Mouse (Mus musculus) CH12.LX (cell line): ENCODE measurements at regions not wholly inside any gene's neighbourhood (a gene's known extent, or its start where the extent isn't known, plus 50 kb on each side); places are given as distances from the start of the nearest gene placed in this dataset.

ENCODE experiments used
- DNase-seq: peaks from one replicate; pipeline ENCODE4 v3.0.0-alpha.2; 2013; ENCODE audit errors: extremely low read depth
- H3K27ac ChIP-seq: 2 replicates; pipeline ENCODE4 v1.5.1; 2012; ENCODE audit warnings: low read depth, mild to moderate bottlenecking, control low read depth, moderate library complexity; ENCODE audit not compliant: insufficient read depth
- H3K27me3 ChIP-seq: replicated peaks from 2 replicates; pipeline ENCODE3; 2012; ENCODE audit warnings: inconsistent platforms
- H3K36me3 ChIP-seq, 2 experiments: replicated peaks in 1 of 2; 2 replicates each; pipeline versions ENCODE3 to v1.6.1; 2012; ENCODE audit warnings: inconsistent platforms in 1 of 2, low read length in 1 of 2, mild to moderate bottlenecking in 1 of 2, mixed read lengths in 1 of 2, moderate library complexity in 1 of 2; ENCODE audit not compliant: control insufficient read depth in 1 of 2, insufficient read depth in 1 of 2
- H3K4me1 ChIP-seq, 2 experiments: 2 replicates each; pipeline ENCODE4 v1.6.1; 2012; ENCODE audit warnings: inconsistent platforms in 1 of 2, moderate library complexity in 1 of 2; ENCODE audit not compliant: insufficient read depth in 2 of 2, control insufficient read depth in 1 of 2
- H3K4me2 ChIP-seq: 2 replicates; pipeline ENCODE4 v1.6.1; 2012; ENCODE audit warnings: low read depth, mild to moderate bottlenecking, control low read depth; ENCODE audit not compliant: poor library complexity, insufficient read depth, severe bottlenecking
- H3K4me3 ChIP-seq, 3 experiments: fragments of 150-350 bp in 1 of 3; sonication (generic) in 1 of 3; replicated peaks in 1 of 3; 2 replicates each; pipeline versions ENCODE3 to v1.5.1; 2011 to 2012; ENCODE audit warnings: low read depth in 2 of 3, low read length in 2 of 3, mild to moderate bottlenecking in 2 of 3, moderate library complexity in 2 of 3, control low read depth in 1 of 3, improper control_type of control experiment in 1 of 3, inconsistent platforms in 1 of 3, mixed read lengths in 1 of 3; ENCODE audit not compliant: poor library complexity in 1 of 3
- H3K79me2 ChIP-seq: replicated peaks from 2 replicates; pipeline ENCODE4 v1.6.1; 2012; ENCODE audit warnings: mild to moderate bottlenecking, moderate library complexity; ENCODE audit not compliant: control insufficient read depth, poor library complexity, insufficient read depth, severe bottlenecking; ENCODE audit errors: extremely low read depth
- H3K9ac ChIP-seq: 2 replicates; pipeline ENCODE4 v1.6.1; 2012; ENCODE audit warnings: low read depth, mild to moderate bottlenecking, control low read depth, moderate library complexity; ENCODE audit not compliant: insufficient read depth
- H3K9me3 ChIP-seq: replicated peaks from 2 replicates; pipeline ENCODE3; 2012; ENCODE audit warnings: low read length, inconsistent platforms, mixed read lengths
- BHLHE40 ChIP-seq: IDR thresholded peaks from 2 replicates; pipeline ENCODE4 v1.6.1; 2011; ENCODE audit warnings: mild to moderate bottlenecking, low read depth, low read length, improper control_type of control experiment
- CHD2 ChIP-seq: IDR thresholded peaks from 2 replicates; pipeline ENCODE4 v1.6.1; 2011; ENCODE audit warnings: low read length, improper control_type of control experiment
- E2F4 ChIP-seq: IDR thresholded peaks from 2 replicates; pipeline ENCODE4 v1.6.1; 2011; ENCODE audit warnings: low read depth, low read length, improper control_type of control experiment; ENCODE audit not compliant: insufficient replicate concordance
- EP300 ChIP-seq: IDR thresholded peaks from 2 replicates; pipeline ENCODE4 v1.6.1; 2011; ENCODE audit warnings: low read length, improper control_type of control experiment
- HCFC1 ChIP-seq: IDR thresholded peaks from 2 replicates; pipeline ENCODE4 v1.6.1; 2012; ENCODE audit warnings: low read depth, mild to moderate bottlenecking, inconsistent platforms, low read length, improper control_type of control experiment
- MAFK ChIP-seq: IDR thresholded peaks from 2 replicates; pipeline ENCODE4 v1.6.1; 2011; ENCODE audit warnings: low read length, improper control_type of control experiment; ENCODE audit not compliant: insufficient replicate concordance
- MXI1 ChIP-seq: IDR thresholded peaks from 2 replicates; pipeline ENCODE4 v1.6.1; 2011; ENCODE audit warnings: mild to moderate bottlenecking, low read depth, low read length, improper control_type of control experiment
- MYC ChIP-seq: IDR thresholded peaks from 2 replicates; pipeline ENCODE4 v1.6.1; 2011; ENCODE audit warnings: low read depth, mild to moderate bottlenecking, improper control_type of control experiment, low read length
- NRF1 ChIP-seq: IDR thresholded peaks from 2 replicates; pipeline ENCODE4 v1.6.1; 2014; ENCODE audit warnings: low read depth, mild to moderate bottlenecking, inconsistent platforms, low read length, improper control_type of control experiment, moderate library complexity
- POLR2A ChIP-seq: IDR thresholded peaks from 2 replicates; pipeline ENCODE4 v1.6.1; 2011; ENCODE audit warnings: low read depth, mild to moderate bottlenecking, improper control_type of control experiment, low read length
- POLR2AphosphoS2 ChIP-seq: IDR thresholded peaks from 2 replicates; pipeline ENCODE4 v1.6.1; 2011; ENCODE audit warnings: low read depth, low read length, improper control_type of control experiment
- RAD21 ChIP-seq: IDR thresholded peaks from 2 replicates; pipeline ENCODE4 v1.6.1; 2011; ENCODE audit warnings: low read depth, mild to moderate bottlenecking, low read length, improper control_type of control experiment, moderate library complexity
- RCOR1 ChIP-seq: conservative IDR thresholded peaks from 2 replicates; pipeline ENCODE4 v1.6.1; 2012; ENCODE audit warnings: low read depth, mild to moderate bottlenecking, inconsistent platforms, low read length, improper control_type of control experiment
- SIN3A ChIP-seq: IDR thresholded peaks from 2 replicates; pipeline ENCODE4 v1.6.1; 2012; ENCODE audit warnings: low read length, improper control_type of control experiment, inconsistent platforms
- SMC3 ChIP-seq: IDR thresholded peaks from 2 replicates; pipeline ENCODE4 v1.6.1; 2011; ENCODE audit warnings: low read depth, low read length, improper control_type of control experiment
- TBP ChIP-seq: conservative IDR thresholded peaks from 2 replicates; pipeline ENCODE4 v1.6.1; 2011; ENCODE audit warnings: low read depth, low read length, improper control_type of control experiment
- USF1 ChIP-seq: IDR thresholded peaks from 2 replicates; pipeline ENCODE4 v1.6.1; 2014; ENCODE audit warnings: low read depth, mild to moderate bottlenecking, inconsistent platforms, low read length, improper control_type of control experiment
- ZMIZ1 ChIP-seq: IDR thresholded peaks from 2 replicates; pipeline ENCODE4 v1.6.1; 2012; ENCODE audit warnings: low read depth, mild to moderate bottlenecking, inconsistent platforms, low read length, improper control_type of control experiment
- dilution Hi-C: fragments of 300-500 bp; cut with MboI; formaldehyde crosslinking; loops from 2 replicates; pipeline ENCODE4 v1.14.3; 2020; ENCODE audit warnings: low sequenced_read_pairs; ENCODE audit not compliant: extremely low pct_unique_long_range_greater_than_20kb, extremely low pct_ligation_motif_present
- in situ Hi-C: fragments of 300-500 bp; cut with MboI; formaldehyde crosslinking; loops from 3 replicates; pipeline ENCODE4 v1.14.3; 2019; ENCODE audit warnings: low sequenced_read_pairs, low pct_ligation_motif_present, low pct_unique_long_range_greater_than_20kb, mixed read lengths

DNA sequence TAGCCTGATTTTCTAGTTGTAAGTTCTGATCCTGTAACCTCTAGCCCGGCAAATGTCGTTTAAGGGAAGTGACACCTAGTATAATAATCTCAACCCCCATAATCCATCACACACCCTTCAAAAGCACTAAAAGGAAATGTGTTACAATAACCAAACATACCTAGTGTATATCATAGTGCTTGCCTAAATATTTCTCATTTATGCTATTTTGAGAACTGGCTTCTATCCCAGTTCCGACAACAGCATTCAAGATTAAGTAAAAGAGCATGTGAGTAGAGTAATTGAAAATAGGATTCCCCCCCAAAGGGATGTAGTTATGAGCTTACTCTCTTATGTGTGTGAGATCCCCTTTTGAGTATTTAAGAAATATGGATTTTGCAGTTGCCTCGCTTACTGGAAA, 165.1 kb upstream of the Egflam start:
- TF ChIP-seq RCOR1 (no peak), ZMIZ1 (no peak), RAD21 (no peak), MYC (no peak), TBP (no peak), SMC3 (no peak)
- Histone ChIP-seq H3K4me1 (no peaks in the 10 kb centered on the region), H3K4me3 (no peak overlapping the region), H3K9me3 (no peaks in the 10 kb centered on the region), H3K27ac (no peak overlapping the region), H3K9ac (no peak overlapping the region), H3K79me2 (no peaks in the 10 kb centered on the region), H3K36me3 (no peaks in the 10 kb centered on the region), H3K4me2 (no peak overlapping the region), H3K27me3 (no peaks in the 10 kb centered on the region)
- DNase-seq: no peak
- in situ Hi-C loops: no loop called here
- dilution Hi-C loops: no loop called here

DNA sequence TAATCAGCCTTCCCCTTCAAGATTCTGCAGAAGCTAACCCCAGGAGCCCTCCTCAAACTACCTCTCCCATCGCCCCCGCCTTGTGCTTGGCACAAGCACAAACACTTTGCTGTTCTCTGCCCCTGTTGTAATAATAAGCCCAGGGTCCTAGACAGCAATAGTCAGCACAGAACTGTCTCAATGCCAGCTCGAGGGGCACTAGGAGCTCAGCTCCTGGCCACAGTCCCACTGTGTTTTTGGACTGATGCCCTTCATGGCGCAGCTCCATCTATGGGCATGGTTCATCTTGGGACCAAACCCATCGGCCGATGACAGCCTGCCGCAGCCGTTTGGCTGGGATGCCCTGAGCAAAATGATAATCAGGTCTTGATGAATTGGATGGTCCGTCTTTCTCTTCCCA, 165.5 kb upstream of the Egflam start:
- no peak overlapping the region for H3K9ac ChIP-seq
- H3K4me2 ChIP-seq: no peak overlapping the region
- no peaks in the 10 kb centered on the region for H3K79me2 ChIP-seq
- TF ChIP-seq MYC: no peak
- TF ChIP-seq BHLHE40: no peak
- no peak for TF ChIP-seq MXI1
- TF ChIP-seq POLR2AphosphoS2: no peak
- TF ChIP-seq E2F4: no peak
- no peak for TF ChIP-seq POLR2A
- TF ChIP-seq USF1: no peak
- TF ChIP-seq EP300: no peak
- TF ChIP-seq CHD2: no peak
- TF ChIP-seq NRF1: no peak
- TF ChIP-seq SIN3A: no peak
- no peak for TF ChIP-seq MAFK
- TF ChIP-seq SMC3: no peak
- no peak for TF ChIP-seq HCFC1
- no peaks in the 10 kb centered on the region for H3K4me1 ChIP-seq
- no peaks in the 10 kb centered on the region for H3K36me3 ChIP-seq
- H3K27ac ChIP-seq: no peak overlapping the region
- H3K9me3 ChIP-seq: no peaks in the 10 kb centered on the region
- no peaks in the 10 kb centered on the region for H3K27me3 ChIP-seq
- dilution Hi-C loops: no loop called here
- H3K4me3 ChIP-seq: no peak overlapping the region
- in situ Hi-C loops: no loop called here
- DNase-seq: no peak
